Mouse (Mus musculus) splenic B cell, adult 2 months (primary cell): Measurements from ENCODE around the gene Rdx.

Source experiments
- DNase-seq: peaks from one replicate; pipeline ENCODE4 v3.0.0-alpha.2; 2011; ENCODE audit warnings: low read depth, low spot score
- H3K27me3 ChIP-seq: 2 replicates; pipeline ENCODE4 v1.6.1; 2012; ENCODE audit warnings: mild to moderate bottlenecking, low read length, moderate library complexity, mixed read lengths; ENCODE audit not compliant: control insufficient read depth, poor library complexity, insufficient read depth, severe bottlenecking
- H3K36me3 ChIP-seq: 2 replicates; pipeline ENCODE4 v1.6.1; 2012; ENCODE audit warnings: mild to moderate bottlenecking, low read length, moderate library complexity, mixed read lengths; ENCODE audit not compliant: control insufficient read depth, poor library complexity, insufficient read depth, severe bottlenecking

The Rdx gene

GRCm38 (mm10) chr9:52082414-52082813 is 35.4 kb downstream of the Rdx start:
- DNase-seq = no peak
- peaks cover 6% of the 10 kb centered on the region; the same call in 1 of the 2 replicates for H3K36me3 ChIP-seq
- no peaks in the 10 kb centered on the region for H3K27me3 ChIP-seq

DNA sequence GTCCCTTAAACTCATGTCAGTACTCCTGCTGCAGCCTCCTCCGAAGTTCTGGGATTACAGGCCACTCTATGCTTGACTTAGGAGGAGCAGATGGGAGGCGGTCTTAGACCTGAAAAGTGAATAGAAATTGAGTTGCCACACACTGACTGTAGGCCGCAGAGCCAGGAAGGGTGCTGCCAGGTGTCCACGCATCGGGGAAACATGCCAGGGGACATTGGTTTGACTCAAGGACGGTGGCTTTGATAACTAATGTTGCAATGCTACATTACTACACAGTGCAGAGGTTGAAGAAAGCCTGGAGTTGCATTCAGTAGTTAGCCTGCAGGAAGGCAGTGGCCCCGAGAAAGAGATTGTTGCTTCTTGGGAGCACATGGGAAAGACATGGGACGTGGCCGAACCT is 44.8 kb downstream of the Rdx start:
- no peaks in the 10 kb centered on the region for H3K27me3 ChIP-seq
- H3K36me3 ChIP-seq = 0 out of 2 replicates have a peak, but pooled peaks cover 3% of the 10 kb centered on the region
- no peak for DNase-seq

GRCm38 (mm10) chr9:52092311-52092710 is 45.3 kb downstream of the Rdx start:
- DNase-seq = no peak
- Histone ChIP-seq H3K36me3 (0 out of 2 replicates have a peak, but pooled peaks cover 3% of the 10 kb centered on the region), H3K27me3 (no peaks in the 10 kb centered on the region)

DNA sequence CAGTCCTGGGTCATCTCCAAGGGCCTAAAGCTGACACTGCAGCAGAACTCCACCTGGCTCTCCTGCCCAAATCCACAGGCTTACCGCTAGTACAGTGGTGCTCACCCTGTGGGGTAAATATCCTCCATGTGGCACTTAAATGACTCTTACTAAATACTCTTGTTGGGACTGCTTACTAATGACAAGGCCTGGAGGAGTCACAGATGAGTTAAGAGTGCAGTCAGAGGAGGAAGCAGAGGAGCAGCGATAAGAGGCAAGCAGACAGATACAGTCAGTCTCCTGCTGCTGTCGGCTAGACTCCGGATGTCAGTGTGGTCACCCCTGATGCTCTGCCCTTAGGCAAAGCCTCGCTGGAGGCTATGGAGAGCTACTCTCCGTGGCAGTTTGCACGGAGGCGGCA is 46.1 kb downstream of the Rdx start:
- Histone ChIP-seq H3K27me3 (no peaks in the 10 kb centered on the region), H3K36me3 (0 out of 2 replicates have a peak, but pooled peaks cover under 1% of the 10 kb centered on the region)
- no peak for DNase-seq

GRCm38 (mm10) chr9:52094016-52094415 is 47.0 kb downstream of the Rdx start:
- DNase-seq = no peak
- Histone ChIP-seq H3K27me3 (no peaks in the 10 kb centered on the region), H3K36me3 (no peaks in the 10 kb centered on the region)

DNA sequence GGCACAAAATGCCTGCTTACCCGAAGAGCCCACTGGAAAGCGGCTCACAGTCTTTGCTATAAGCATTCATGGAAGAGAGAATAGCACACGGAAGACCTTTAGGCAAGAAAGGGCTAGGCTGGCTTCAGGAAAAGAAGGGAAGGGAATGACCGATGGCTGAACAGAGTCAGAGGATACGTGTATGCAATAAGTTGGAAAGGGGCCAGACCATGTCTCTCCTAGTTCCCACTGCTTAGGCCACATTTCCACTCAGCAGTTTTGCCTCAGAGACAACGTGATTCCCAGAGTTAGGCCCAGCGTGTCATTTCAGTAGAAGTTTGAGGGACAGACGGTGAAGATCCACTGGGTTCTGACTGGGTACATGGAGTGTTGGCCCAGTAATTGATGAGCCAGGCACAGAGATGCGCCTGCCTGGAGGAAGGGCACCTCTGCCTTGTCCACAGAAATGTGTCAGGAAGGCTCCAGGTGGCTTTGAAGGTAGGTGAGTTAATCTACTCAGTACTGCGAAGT is 47.6 kb downstream of the Rdx start:
- DNase-seq = no peak
- no peaks in the 10 kb centered on the region for H3K27me3 ChIP-seq
- H3K36me3 ChIP-seq = no peaks in the 10 kb centered on the region

GRCm38 (mm10) chr9:52095666-52096065 is 48.7 kb downstream of the Rdx start:
- DNase-seq = no peak
- no peaks in the 10 kb centered on the region for H3K27me3 ChIP-seq
- H3K36me3 ChIP-seq = no peaks in the 10 kb centered on the region

DNA sequence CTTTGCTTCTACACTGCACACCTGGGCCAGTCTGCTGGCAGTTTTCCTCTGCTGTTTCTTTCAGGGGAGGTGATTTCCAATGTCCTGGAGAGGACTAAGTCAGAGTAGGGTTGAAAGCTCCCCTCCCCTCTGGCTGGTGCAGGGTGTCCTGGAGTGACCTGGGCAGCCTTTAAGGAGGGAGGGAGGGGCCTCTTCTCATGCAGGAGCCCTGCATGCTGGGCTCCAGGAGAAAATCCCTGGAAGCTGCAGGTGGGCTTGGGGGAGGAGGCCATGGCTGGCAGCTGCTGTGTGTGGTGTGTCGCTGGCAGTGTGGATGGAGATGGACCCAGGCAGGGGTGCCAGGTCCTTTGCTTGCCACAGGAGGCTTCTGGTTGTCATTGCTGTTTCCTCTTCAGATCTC is 50.4 kb downstream of the Rdx start:
- no peaks in the 10 kb centered on the region for H3K36me3 ChIP-seq
- no peak for DNase-seq
- H3K27me3 ChIP-seq = no peaks in the 10 kb centered on the region

- Histone ChIP-seq H3K27me3 (no peaks in the 10 kb centered on the region), H3K36me3 (no peaks in the 10 kb centered on the region)
- peak; percentile 85 for DNase-seq
Measured at GRCm38 (mm10) chr9:52098600-52098999, 51.6 kb downstream of the Rdx start.

- H3K27me3 ChIP-seq = no peaks in the 10 kb centered on the region
- DNase-seq = no peak
- H3K36me3 ChIP-seq = no peaks in the 10 kb centered on the region
Measured at GRCm38 (mm10) chr9:52100426-52100825, 53.5 kb downstream of the Rdx start.

- no peaks in the 10 kb centered on the region for H3K36me3 ChIP-seq
- H3K27me3 ChIP-seq = no peaks in the 10 kb centered on the region
- peak; percentile 29 for DNase-seq
Measured at GRCm38 (mm10) chr9:52102060-52102844, 55.3 kb downstream of the Rdx start.

GRCm38 (mm10) chr9:52103448-52104224 is 56.7 kb downstream of the Rdx start:
- no peak for DNase-seq
- Histone ChIP-seq H3K36me3 (no peaks in the 10 kb centered on the region), H3K27me3 (no peaks in the 10 kb centered on the region)

- DNase-seq = no peak
- no peaks in the 10 kb centered on the region for H3K27me3 ChIP-seq
- no peaks in the 10 kb centered on the region for H3K36me3 ChIP-seq
Measured at GRCm38 (mm10) chr9:52104225-52104615, 57.2 kb downstream of the Rdx start.

DNA sequence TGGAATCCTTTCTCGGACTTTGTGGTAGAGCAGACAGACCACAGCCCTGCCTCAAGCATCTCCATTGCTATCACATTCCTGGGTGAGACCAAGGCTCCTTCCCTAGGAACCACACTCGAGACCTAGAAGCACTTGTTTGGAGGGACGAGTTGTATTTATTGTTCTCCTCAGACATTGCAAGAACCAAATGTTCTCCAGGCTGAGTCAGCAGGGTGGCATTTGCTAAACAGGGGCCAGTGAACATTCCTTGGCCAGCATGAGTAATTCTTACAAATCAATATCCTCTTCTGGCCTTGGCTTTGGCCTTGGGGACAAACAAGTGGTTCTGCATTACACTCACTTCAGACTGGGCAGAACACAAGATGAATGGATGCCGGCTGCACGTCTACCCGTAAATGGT is 58.5 kb downstream of the Rdx start:
- H3K27me3 ChIP-seq = no peaks in the 10 kb centered on the region
- no peaks in the 10 kb centered on the region for H3K36me3 ChIP-seq
- no peak for DNase-seq

DNA sequence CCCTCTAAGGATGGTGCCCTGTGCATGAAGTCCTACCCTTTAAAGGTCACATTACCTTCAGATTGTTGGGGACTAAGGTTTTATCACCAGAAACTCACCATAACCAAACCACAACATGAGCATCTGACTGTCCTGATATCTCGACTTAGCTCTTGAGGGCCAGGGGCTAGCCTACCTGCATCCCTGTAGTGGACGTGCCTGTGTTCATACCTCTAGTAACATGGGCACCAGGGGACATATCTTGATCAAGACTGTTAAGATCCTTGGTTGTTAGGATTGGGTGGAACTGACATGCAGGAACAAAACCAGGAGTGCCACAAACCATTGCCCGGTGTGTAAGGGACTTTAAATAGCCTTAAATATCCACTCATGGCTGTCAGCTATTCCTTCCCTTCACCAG is 60.2 kb downstream of the Rdx start:
- no peaks in the 10 kb centered on the region for H3K36me3 ChIP-seq
- DNase-seq = no peak

More for the DNA sequence above, 60.2 kb downstream of the Rdx start:
- no peaks in the 10 kb centered on the region for H3K27me3 ChIP-seq
